Mouse (Mus musculus) adipocyte (in vitro differentiated cells): ENCODE measurements around the gene Atp2b2.

Source experiments
- DNase-seq: peaks from one replicate; pipeline ENCODE4 v3.0.0-alpha.2; 2016; ENCODE audit warnings: low spot score

The Atp2b2 gene

DNA sequence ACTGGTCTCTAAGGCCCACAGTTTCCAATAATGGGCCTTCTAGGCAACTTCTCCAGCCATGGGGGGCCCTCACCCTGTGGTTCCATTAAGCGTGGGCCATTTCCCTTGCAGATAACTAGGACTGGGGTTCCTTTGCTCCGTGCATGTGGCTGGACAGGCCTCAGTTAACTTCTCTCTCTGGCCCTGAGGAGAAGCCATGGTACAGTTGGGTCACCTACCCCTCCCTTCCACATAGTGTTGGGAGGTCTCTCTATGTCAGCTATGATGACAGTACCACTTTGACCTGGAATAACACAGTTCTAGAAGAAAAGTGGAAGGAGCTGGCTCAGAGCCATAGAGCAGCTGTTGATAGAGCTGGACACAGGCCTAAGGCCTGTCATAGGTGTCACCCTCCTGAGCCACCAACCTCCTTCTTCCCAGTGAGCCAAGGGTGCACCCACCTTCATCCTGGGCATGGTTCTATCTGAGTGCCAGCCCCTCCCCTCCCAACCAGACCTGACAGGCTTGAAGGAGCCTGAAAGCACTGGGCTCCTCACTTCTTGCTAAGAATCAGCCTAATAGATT is 185.0 kb downstream of the Atp2b2 start:
- no peak for DNase-seq

DNA sequence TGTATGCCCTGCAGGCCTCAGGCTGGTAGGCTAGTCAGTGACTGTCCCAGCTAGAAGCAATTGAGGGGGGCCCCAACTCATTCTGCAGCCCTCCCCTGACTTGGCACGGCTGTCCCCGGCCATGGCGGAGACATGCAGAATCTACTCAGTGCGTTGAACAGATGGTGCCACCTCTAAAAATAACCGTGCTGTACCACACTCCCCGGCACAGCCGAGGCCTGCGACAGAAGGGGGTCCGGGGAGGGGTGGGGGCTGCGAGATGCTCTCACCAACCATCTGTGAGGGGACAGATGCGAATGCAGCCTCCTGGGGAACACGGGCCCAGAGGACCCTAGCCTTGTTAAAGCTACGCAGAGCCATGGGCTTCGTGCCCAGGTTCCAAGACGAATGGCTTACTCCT is 185.6 kb downstream of the Atp2b2 start:
- DNase-seq, result no peak

DNA sequence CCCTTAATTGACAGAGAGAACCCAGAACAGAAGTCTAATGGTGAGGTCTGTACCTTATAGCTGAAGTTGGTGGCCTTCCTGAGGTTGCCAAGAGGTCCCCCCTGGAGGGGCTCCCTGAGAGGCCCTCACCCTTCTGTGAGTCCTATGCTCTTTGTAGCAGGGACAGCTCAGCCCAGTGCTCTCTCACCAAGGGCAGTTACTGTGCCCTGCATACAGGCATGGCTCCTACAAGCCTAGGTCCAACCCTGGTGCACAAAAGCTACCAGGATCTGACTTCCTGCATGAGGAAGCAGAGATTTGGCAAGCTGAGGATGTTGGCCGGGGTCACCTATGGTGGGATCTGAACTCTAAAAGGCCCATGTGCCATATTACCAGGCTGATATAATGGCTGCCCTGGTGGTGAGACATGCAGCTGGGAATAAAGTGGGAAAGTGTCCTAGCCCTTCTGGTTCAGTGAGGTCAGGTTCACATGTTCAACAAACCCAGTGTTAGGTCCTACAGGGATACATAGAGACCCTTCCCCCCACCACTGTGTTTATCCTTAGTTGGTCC is 186.2 kb downstream of the Atp2b2 start:
- DNase-seq, result no peak

DNA sequence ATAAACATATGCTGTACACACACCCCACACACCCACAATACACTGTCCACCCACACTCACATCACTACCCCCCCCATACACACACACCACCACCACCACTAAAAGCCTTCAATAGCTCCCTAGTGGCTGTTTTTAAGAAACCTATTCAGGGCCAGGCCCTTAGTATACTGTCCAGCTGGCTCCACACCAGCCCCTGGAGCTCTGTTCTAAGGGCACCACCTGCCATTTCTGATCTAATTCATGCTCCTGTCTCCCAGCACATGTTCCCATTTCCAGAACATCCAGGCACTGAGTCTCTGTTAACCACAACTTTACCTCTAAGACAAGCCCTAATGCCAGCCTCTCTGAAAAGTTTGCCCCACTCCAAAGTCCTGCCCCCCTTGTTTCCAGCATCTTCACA is 186.8 kb downstream of the Atp2b2 start:
- DNase-seq, result no peak

DNA sequence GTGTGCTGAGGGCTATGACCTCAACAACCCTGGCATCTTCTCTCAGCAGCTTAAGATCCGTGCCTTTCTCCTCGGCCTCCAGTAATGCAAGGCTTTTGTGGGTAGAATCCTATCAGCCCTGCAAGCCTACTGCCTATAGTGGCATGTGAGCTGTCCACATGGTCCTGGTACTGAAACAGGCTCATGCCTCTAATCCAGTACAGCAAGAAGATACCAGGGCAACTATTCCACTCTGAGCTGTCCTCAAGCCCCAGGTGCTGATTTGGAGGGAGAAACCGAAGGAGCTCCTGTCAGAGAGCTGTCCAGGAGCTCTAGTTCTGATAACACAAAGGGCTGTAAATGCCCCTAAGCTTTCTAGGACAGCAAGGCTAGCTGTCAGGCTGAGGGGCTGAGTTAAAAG is 190.1 kb downstream of the Atp2b2 start:
- DNase-seq, result peak; percentile 78

DNA sequence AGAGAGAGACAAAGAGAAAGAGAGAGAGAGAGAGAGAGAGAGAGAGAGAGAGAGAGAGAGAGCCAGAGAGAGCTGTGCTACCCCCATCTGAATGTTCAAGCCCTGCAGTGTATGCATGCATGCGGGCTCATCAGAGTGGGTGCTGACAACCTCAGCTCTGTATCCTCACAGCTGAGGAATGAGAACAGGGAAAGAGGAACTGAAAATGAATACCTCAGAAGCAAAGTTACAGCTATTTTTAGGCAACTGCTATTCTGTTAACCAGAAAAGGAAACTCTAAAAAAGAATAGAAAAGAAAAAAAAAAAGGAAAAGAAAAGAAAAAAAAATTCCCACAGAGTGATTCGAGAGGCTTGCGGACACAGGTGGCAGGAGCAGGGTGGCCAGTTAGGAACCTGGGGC is 192.6 kb downstream of the Atp2b2 start:
- no peak for DNase-seq

DNA sequence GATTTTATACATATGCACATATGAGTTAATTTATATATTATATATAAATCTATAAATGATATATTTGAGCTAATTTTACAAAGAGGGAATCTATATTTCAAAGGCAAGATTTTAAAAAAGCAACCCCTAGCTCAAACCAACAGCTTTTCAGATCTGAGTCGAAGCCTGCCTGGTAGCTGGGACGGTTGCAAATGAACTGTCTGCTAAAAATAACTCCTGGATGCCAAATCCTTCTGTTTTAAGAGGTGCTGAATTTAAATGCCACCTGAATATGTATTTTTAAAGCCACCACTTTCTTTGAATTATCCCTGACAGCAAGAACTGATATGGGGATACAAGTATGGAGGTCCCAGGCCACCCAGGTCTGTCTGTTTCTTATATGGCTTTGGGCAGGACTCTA is 193.8 kb downstream of the Atp2b2 start:
- DNase-seq, result no peak

DNA sequence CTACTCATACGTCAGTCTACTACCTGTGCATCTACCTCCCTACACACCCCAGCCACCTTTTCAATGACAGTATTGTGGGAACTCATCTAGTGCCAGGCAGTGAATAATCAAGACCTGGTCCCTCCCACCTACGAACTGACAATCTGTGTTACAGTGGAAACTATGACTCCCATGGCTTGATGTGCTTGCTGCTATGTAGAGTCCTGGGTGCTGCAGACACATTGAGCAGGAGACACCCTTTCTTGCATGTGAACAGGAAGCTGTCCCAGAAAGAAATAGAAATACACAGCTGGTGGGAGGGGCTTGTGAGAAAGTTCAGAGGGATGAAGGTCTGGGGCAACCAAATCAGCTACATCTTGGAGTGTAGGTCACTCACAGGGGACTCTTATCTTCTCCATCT is 195.3 kb downstream of the Atp2b2 start:
- no peak for DNase-seq

DNA sequence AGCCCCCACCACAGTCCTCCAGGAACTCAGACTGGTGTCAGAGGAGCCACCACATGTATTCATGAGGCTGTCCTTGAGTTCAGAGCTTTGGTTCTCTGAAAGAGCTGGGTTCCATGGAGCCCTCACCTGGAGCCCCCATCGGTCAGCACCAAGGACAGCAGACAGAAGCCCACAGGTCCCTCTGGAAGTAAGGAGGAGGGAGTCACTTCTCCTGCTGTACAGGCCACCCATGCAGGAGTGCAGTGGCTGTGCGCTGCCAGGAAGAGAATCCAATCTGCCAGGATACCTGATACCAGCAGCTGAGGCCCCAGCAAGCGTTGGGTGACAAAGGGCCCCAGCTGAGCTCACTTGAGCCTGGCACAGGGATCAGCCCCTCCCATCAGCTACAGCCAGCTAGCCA is 199.2 kb downstream of the Atp2b2 start:
- DNase-seq, result no peak

DNA sequence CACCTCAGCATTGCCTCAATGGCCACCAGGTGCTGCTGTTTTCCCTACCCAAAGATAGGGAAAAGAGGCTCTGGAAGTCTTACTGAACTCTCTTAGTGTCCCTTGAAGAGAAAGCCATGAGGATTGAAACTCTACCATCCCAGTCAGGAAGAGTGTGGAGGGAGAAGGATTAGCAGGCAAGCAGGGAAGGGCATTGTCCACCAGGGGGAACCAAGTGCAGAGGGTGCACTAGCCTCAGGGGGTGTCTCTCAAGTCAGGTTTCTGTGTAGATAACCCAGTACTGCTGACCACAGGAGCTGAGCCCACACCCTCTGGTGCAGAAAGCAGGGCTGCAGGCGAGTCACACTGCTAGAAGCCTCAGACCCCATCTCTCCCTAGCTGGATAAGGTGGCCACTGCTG is 203.9 kb downstream of the Atp2b2 start:
- DNase-seq, result no peak

DNA sequence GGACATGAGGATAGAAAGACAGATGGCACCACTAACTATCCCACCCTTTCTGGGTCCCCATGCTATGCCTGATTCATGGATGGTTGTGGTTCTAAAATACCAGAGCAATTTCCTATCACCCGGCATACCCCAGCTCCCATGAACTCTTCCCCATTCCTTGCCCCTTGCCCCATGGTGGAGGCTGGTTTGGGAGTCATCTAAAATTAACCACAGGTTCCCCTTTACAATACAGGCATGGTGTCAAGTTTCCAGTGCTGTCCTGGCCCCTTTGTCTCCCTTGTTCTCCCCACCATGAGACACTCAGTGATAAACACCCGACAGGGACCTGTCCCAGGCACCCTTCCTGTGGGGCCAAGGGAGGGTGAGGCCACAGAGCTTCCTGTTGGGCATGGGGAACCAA is 204.7 kb downstream of the Atp2b2 start:
- no peak for DNase-seq

DNA sequence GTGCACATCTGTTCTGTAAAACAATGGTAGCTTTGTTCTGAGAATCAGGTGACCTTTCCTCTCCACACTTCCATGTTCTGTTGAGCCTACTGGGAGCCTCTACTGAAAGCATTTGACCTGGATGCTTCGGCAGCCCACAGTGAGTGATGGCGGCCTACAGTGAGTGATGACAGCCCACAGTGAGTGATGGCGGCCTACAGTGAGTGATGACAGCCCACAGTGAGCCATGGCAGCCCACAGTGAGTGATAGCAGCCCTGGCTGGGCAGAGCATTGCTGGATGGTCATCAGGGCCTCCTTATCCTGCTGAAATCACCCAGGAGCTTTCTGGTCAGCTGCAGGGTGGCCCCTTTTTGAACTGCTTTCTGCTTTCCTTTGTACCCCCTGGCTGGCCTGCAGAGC is 205.9 kb downstream of the Atp2b2 start:
- DNase-seq, result no peak

DNA sequence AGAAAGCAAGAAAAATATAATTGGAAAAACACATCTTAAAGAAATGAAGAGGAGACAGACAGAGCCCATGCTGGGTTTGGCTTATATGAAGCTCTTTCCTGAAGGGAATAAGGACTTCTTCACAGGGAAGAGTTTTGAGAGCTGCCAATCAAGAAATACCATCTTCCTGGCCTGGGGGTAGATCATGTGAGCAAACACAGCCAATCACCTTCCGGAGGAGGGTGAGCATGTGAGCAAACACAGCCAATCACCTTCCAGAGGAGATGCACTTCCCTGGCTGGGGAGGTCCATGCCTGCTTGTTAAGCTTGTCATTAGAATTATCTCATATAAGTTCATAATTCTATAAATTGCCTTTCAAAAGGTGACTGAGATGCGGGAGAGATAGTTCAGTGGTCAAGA is 211.9 kb downstream of the Atp2b2 start:
- DNase-seq, result no peak

DNA sequence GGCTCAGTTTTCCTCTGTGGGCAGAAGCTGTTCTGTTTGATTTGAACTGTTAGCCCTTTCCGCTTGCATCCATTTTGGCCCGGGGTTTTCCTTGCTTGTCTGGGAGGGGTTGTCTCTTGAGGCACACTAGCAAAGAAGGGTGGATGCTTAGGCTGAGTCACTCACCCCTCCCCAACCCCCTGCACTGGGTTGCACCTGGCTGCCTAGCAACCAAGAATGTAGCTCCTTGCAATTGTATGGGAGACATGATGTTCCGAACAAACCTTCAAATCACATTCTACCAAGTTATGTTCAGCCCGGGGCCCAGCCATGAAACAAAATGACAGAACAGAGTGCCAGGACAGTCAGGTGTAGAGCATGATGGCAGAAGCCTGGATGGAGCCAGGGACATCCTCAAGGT is 215.1 kb downstream of the Atp2b2 start:
- DNase-seq, result no peak

DNA sequence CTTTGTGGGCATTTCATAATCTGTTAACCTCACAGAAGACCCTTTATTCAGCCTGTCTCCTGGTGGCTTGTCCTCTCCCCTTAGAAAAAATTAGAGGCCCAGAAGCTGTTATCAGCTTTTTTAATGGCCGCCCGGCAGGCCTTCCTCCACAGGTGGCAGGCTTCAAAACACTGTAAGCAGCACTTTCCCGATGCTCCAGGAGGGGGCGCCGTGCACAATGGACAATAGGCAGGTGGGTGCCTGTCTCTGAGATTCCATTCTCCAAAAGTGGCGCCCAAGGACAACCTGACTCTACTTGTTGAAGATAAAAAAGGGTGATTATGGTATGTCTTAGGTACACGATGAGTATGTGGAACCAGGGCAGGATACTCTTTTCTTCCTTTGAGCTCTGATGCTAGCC is 220.0 kb downstream of the Atp2b2 start:
- DNase-seq, result no peak

DNA sequence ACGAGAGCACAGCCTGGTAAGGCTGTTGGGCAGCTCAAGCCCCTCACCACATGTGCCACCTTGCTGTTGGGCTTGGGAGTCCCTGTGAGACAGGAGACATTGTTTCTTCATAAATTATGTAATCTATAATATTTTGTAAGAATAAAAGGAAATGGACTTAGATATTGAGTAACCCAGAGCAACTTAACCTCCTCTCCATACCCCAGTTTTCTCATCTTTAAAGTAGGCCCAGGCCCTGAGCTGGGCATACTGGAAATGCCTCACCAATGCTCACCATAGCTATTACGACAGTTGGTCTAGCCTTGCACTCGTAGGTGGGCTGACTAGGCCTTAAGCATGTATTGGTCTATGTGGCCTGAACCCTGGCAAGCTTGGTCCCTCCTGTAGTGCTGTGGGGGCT is 225.7 kb downstream of the Atp2b2 start:
- DNase-seq, result no peak

DNA sequence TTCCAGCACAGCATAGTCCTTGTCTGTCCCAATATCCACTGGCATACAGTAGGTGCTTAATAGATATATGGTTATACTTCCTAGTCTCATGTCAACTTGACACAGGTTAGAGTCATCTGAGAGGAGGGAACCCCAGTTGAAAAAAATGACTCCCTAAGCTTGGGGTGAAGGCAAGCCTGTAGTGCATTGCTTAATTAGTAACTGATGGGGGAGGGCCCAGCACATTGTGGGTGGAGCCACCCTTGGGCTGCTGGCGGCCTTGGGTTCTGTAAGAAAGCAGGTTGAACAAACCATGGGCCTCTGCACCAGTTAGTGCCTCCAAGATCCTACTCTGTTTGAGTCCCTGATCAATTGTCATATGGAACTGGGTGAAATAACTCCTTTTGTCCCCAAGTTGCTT is 231.0 kb downstream of the Atp2b2 start:
- DNase-seq, result no peak

DNA sequence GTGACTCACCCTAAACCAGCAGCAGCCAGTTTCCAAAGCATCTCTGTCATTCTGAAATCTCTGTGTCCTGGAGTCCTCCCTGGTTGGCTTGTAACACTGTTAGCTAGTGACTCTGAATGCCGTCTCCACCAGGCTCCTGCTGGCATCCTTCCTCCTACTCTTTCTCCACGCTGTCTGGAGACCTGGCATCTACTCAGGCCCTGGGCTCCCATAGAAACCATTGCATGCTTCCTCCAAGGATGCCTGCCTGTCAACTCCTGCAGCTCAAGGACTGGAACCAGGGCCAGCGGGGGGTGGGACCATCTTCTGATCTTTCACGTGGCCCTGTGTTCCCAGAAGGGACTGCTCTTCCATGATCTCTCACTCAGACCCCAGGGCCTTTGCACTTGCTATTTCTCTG is 231.7 kb downstream of the Atp2b2 start:
- no peak for DNase-seq

DNA sequence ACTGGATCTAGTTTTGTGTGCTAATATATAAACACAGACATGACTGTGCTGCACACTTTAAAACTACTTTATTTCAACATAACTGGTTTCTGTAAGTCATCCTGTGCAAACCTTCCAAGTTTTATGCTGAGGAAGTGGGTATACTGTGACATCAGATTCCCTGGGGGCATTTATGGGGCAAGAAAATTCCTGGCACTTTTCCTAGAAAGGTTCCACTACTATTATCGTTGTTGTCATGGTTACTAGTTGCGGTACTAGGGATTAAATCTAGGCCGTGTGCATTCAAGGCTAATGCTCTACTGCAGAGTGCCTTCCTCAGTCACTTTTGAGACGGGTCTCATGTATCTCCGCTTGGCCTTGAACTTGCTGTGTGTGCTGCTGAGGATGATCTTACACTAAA is 236.2 kb downstream of the Atp2b2 start:
- peak; percentile 14 for DNase-seq

DNA sequence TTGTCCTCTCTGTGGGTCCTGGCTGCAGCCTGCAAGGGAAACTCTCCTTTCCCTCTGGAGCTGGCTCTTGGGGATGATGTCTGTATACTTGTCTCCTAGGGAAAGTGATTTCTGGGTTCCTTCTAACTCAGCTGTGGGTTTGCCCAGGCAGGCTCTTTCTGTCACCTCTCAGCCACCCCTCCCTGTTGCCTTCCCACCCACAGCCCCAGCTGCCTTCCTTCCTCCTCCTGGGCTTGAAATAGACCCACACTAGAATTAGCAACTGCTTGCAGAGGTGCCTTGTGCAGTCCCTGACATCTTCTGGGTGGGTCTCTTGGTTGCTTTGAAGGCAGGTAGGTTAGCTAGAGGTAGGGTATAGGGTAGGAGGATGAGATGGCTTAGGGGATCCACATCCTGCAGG is 241.2 kb downstream of the Atp2b2 start:
- no peak for DNase-seq

DNA sequence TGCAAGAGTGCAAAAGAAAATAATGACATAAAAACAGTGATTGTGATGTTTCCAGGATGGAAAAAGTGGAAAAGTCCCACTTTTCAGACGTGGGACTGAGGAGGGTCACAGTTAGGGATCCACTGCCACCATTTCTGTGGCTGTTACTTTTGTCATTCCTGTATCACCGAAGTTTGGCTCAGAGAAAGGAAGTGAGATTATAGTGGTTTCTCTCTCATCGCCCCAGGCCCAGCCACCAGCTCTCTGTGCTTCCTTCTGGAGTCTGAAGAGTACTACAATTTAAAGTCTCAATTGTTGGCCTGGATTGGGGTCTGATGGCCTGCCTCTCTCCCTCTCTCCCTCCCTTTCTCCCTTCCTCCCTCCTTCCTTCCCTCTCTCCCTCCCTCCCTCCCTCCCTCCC is 242.5 kb downstream of the Atp2b2 start:
- DNase-seq, result no peak

DNA sequence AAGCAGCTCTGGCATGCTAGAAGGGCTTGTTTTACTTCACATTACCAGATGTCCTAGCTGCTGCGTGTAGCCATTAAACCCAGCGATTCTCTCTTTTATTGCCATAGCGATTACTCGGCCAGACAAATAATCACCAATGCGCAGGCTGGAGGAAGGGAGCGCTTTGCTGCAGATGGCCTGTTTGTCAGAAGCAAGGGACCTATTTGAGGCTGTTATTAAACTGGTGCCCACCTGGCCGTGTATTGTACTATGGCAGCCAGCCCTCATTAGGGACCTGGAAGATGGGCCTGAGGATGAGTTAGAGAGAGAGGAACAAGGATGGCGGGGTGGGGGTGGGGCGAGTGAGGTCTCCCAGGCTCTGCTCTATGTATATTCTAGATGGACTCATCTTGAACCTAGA is 243.1 kb downstream of the Atp2b2 start:
- DNase-seq, result no peak

DNA sequence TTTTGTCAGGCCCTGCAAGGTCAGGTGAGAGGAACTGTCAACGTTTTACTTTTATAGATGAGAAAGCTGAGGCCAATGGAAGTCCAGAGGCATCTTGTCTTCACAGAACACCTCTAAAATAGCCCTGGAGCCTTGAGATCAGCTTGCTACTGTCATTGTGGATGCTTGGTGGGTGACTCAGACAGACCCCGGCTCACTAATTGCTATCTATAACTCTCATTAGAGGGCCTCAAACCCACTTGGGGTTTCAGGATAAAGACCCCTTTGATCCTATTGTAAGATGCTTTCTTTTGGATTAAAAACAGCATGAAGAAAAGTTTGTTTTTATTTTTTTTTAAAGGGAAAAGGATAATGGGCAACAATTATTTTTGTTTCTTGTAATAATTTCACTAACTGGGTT is 243.5 kb downstream of the Atp2b2 start:
- DNase-seq, result no peak

DNA sequence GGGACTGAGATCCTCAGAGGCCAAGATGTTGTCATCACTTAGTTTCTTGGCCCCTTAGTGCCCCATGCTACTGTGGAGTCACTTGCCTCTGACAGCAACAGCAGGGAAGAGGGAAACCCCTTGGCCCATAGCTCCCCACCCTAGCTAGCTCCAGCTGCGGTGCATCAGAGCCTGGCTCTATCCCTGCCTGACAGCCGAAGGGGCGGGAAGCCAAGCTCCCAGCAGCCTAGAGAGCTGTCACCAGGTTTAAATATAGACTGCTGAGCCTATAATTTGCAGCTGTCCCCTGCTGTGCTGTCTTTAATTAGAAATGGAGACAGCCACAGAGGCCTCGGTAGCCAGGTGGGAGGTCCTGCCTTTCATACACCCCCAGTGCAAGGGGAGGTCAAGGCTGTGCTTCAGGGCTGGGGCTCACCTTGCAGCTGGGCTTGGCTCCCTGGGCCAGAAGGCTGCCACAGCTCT is 247.1 kb downstream of the Atp2b2 start:
- peak; percentile 7 for DNase-seq

DNA sequence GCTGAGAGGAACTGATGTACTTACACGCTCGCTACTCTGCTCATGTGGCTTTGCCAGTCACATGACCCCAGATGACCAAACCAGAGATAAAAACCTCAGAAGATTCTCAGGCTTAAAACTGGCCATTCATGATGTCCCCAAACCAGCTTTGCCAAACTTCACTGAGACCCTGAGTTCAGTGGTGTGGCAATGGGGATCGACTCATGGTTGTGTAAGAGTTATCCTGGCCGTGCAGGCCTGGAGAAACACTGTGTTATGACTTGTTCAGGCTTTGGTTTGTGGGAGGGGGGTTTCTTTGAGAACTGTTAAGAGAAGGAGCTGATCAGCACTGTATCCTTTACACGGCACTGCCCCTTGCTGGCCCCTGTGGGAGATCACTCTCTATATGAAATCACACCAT is 250.0 kb downstream of the Atp2b2 start:
- no peak for DNase-seq
